Mouse (Mus musculus) heart, postnatal 25 days (tissue): ENCODE results near the gene Oma1. TPM values are rescaled to one million over a fixed set of nuclear protein-coding genes. Genes with fewer than 3 reads are reported as not detected.

Experiments used
- DNase-seq: peaks from one replicate; pipeline ENCODE4 v3.0.0; 2022; ENCODE audit warnings: low spot score
- intact Hi-C: fragments of 180-260 bp; cut with DNase I; formaldehyde crosslinking; loops from one replicate; pipeline ENCODE4 v1.15.1; 2025
- total RNA-seq, 2 experiments: library from RNA; stranded (reverse); gene quantifications; 2 replicates each; pipeline ENCODE4 v1.2.3; 2021

Gene Oma1
- total RNA-seq, 2 experiments from 2014 or later, result 29.2 to 38.2 TPM

DNA sequence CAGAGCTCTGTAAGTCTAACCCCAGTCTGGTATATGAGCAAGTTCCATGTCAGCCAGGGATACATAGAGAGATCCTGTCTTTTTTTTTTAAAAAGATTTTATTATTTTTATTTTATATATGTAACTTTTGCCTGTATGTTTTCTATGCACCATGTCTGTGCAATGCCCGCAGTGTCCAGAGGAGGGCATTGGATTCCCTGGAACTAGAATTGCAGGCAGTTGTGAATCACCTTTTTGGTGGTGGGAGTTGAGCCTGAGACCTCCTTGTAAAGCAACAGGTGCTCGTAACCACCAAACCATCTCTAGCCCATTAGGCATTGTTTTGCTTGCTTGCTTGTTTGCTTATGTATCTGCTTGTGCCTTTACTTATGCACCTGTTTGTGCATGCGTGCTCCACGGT, 35.6 kb downstream of the Oma1 start:
- DNase-seq, result no peak
- intact Hi-C loops, result loop anchor here (5.0 to 10.0 kb wide), 3 partner anchors 134 to 362 kb away; partner anchors contain the start of gene Slc35d1

DNA sequence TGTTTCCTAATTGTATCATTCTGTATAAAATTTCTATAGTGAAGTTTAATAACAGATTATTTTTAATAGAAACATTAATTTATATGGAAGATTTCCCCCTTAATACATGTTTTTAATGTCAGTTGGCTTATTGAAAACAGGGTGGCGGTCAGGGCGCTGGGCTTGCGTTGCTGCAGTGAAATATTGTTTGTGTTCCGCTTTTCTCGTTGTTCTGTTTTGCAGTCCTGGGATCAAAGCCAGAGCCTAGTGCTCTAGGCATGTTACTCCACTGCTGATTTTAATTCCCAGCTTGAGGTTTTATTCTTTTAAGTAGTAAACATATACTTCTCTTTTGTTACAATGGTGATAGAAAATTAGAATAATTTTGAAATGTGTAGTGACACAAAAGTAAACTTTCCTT, 39.3 kb downstream of the Oma1 start:
- intact Hi-C loops, result no loop called here
- no peak for DNase-seq

DNA sequence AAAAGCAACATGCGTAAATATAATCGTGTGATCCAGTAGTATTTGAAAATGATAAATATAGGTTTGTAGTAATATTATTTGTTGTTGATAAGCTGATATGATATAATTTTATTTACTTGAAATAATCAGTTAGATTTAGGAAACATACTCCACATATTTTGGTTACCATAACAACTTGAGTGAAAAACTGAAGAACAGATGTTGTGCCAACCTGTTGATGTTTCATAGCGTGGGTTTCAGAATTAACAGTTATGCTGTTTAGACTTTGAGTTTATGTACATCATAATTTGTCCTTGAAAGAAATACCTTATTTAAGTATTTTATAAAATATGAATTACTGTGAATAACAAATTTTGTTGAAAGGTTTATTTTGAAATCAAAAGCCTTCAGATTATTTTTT, 43.8 kb downstream of the Oma1 start:
- intact Hi-C loops, result no loop called here
- no peak for DNase-seq

DNA sequence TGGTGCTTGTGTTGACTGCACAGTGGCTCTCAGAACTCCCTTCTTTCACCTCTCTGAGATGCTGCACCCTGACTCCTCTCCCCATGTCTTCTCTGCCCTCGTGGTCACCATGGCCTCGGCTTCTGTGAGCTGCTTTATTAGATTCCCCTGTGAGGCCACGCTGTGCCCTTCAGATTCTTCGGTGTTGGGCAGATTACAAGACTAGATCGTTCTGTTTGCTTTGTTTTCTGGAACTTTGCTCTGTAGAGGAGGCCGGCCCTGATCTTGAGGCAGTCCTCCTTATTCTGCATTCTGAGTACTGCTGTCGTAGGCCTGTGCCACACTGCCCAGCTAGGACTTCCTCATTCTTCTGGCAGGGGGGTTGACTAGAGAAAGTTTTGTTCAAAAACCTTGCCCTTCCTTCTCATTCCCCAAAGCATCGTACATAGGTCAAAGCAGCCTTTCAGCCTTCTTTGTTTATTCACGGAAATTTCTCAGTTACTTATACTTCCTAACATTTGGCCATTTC, 45.4 kb downstream of the Oma1 start:
- intact Hi-C loops, result no loop called here
- DNase-seq, result no peak

DNA sequence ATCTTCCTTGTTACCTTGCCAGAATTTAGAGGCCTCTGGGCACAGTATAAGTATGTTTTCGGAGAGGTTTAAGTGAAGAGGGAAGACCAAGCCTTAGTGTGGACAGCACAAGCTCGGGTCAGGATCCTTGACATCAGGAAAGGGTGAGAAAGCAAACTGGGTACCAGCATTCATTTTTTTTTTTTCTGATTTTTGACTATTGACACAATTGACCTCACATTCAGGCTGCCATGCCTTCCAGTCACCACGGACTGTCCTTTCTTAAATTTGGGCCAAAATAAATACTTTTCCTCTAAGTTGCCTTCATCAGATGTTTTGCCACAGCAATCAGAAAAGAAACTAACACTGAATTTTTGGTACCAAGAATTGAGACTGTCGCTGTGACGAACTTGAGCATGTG, 68.6 kb downstream of the Oma1 start:
- DNase-seq, result no peak
- intact Hi-C loops, result no loop called here

DNA sequence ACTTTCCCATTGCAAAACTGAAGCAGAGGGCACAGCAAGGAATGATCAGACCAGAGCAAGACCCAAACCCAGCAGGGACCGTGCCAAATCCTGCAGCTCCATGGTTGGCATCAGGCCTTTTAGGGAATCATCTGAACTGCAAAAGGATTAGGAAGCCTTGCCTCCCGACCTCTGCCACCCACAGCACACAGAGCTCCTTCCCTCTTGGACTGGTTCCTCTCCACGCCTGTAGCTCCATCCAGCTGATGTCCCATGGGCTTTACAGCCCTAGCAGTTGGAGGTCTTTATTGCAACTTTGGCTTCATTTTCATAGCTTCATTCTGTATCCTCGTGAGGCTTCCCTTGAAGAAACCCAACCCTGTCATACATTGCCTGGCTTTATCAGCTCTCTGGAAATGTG, 71.4 kb downstream of the Oma1 start:
- DNase-seq, result no peak
- intact Hi-C loops, result no loop called here

DNA sequence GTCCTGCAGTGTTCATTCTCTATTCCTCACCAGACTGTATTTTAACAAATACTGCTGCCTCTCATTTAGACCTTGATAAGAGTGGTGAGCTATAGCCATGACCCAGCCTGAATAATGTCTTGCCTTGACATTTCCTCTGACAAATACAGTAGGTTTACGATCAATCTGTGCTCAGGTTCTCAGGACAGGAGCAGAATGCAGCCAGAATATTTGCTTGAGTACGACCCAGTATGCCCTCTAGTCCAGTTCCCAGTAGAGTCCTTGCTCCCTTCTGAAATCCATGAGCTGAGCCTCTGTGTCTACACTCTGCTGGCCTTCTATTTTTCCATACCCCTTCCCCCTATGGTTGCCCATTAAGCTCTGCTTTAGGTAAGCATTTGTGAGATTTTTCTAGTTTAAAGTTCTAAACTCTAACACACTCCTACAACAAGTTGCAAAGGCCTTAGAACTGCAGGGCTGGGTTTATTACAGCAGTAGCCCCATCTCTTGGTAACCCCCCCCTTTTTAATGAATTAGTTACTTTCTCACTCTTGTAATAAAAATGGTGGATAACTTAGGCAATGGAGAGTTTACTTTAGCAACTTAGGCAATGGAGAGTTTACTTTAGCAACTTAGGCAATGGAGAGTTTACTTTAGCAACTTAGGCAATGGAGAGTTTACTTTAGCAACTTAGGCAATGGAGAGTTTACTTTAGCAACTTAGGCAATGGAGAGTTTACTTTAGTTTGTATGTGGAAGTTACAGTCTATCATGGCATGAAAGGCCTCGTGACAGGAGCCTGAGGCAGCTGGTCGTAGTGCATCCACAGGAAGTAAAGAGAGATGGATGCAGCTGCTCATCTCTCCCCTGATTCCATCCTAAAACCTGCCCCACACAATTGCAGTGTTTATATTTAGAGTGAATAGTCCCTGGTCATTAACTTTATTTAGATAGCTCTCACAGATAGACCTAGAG, 72.5 kb downstream of the Oma1 start:
- intact Hi-C loops, result no loop called here
- no peak for DNase-seq

DNA sequence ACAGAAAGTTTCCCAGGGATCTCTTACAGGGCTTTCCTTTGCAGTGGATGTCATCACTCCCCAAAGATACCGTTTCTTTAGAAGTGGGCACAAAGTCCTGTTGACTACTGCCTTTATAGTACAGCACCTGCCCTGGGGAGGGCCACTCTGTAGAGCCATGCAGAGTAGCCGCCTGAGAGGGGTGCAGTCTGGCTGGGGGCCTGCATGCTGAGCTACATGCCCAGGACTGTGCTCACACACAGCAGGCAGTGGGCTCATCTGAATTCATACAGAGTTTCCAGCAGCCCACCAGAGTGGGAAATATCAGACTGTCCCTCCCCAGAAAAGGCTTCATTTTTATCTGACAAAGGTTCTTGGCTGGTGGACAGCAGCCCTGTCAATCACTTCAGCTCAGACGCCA, 73.7 kb downstream of the Oma1 start:
- DNase-seq, result no peak
- intact Hi-C loops, result no loop called here

DNA sequence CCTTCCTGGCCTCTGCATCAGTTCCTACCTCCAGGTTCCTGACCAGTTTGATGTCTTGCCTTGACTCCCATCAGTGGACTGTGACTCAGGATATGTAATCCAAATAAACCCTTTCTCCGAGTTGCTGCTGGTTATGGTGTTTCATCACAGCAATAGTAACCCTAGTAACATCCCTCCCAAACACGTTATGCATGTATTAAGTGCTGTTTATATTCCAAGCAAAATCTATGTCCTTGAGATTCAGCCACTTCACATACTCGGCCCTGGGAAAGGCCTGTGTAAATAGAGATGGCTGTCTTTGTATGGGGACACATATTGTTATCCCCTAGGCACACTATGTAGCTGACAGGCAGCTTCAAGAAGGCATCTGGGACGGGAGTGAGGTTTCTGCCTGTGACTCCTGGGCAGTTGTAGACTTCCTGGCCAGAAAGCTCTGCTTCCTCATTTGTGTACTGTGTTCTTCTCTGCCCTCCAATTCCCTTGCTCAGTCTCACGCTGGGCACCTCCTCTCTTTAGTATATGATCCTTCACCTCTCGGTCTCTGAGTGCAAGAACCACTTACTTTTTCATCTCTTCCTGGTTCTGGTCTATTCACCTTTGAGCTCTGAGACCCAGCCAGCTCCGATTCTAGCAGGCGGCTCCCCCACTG, 75.0 kb downstream of the Oma1 start:
- intact Hi-C loops, result no loop called here
- DNase-seq, result no peak

DNA sequence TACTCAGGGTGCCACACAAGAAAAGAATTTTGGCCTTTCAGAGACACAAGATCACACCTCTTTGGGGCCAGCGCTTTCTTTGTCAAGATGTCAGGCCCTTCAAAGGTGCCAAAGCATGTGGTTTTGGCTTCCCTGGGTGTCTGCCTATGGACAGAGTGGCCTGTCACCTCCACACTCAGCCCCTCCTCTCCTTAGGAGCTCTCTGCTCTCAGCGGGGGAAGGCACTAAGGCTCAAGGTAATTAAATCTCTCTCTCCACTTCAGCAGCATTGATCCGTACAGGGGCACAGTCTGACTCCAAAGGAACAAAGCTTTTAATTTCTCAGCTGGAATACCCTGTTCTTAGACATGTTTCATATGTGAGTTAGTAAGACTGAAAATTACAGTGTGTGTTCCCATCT, 76.0 kb downstream of the Oma1 start:
- DNase-seq, result no peak
- intact Hi-C loops, result no loop called here

DNA sequence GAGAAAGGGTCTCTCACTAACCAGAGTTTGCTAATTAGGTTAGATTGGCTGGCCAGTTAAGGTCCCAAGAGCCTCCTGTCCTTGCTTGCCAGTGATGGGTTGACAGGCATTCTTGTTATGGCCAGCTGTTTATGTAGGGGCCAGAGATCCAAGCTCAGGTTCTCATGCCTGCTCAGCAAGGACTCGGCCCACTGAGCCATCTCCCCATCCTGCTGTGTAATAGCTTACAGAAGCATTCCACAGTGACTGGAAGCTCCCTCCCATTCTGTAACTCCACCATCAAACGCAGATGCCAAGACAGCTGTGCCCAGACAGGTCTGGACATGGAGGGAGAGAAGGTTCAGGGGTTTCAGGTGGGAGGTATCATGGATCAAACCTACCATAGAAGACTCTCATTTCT, 76.9 kb downstream of the Oma1 start:
- DNase-seq, result no peak
- intact Hi-C loops, result no loop called here

DNA sequence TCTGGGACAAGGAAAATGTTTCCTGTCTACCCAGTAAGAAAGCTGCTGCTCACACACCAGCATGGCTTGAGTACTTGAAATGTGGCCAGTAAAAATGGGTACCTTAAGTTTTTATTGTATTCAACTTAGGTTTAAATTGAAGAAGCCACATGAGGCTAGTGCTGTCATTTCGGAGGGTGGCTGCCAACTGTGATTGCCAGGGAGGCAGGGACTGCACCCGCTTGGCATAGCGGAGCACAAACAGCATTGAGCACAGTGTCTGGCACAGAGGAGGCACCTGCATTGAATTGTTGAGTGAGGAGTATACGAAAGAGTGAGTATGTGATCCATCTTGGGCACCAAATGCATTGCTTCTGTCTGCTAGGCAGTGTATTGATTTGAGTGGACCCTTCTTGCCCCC, 81.5 kb downstream of the Oma1 start:
- no peak for DNase-seq
- intact Hi-C loops, result no loop called here

DNA sequence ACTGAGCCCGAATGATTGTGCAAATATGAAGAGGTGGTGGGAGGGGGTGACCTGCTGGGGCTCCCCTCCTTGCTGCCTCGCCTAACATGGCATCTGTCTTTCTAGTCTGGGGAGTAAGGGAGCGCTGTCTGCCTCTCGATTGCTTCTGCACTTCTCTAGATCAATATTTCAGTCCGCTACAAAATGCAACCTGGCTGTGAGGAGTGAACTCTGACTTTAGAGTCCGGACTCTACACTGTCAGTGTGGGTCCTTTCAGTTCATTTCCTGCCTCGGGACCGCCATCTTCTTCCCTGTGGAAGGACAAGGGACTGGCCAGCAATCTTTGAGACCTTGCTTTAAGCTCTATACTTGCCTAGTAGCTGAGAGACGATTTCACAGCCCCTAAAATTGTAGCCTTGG, 82.3 kb downstream of the Oma1 start:
- DNase-seq, result no peak
- intact Hi-C loops, result no loop called here

DNA sequence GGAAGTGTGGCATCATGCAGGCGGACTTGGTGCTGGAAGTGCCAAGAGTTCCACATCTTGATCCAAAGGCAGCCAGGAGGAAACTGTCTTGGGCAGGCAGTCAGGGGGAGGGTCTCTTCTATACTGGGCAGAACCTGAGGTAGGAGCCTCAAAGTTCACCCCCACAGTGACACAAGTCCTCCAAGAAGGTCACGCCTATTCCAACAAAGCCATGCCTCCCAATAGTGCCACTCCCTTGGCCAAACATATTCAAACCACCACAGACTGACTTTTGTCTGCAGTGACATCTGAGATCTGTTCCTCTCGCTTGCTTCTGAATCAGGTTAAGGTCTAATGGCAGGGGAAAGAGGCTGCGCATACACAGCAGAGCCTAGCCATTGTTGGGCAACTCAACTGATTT, 83.3 kb downstream of the Oma1 start:
- intact Hi-C loops, result no loop called here
- no peak for DNase-seq

DNA sequence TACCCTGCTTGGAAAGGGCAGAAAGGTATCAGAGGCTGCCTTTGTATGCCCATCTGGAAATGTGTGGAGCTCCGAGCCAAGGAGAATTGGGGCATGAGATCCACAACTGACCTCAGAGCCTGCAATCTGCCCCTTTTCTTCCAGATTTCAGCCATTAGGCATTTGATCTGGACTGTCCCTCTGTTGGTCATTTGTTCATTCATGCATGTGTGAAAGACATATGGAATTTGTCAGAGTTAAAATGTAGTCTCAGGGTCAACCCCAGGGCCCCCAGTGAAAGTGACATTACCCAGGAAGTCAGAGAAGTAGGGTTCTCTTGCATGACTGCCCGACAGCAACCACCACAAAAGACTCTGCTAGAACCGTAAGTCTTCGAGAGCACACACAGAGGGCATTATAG, 89.0 kb downstream of the Oma1 start:
- intact Hi-C loops, result no loop called here
- DNase-seq, result no peak

DNA sequence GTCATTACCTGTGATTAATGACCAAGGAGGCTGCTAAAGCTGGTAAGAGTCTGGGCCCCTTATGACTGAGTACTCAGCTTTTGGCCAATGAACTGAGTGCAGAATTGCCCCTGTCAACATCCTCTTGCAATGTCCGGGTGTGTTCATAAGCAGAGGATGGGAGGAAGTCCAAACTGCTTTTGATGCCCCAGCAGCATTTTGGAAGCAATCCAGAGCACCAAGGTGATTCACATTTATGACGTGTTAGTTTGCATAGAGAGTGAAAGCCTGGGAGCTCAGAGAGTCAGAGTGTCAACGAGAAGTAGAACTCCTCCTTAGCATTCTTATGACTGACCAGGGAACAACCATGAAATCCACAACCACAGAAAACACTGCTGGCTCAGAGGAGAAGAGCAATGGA, 91.7 kb downstream of the Oma1 start:
- intact Hi-C loops, result no loop called here
- DNase-seq, result no peak

DNA sequence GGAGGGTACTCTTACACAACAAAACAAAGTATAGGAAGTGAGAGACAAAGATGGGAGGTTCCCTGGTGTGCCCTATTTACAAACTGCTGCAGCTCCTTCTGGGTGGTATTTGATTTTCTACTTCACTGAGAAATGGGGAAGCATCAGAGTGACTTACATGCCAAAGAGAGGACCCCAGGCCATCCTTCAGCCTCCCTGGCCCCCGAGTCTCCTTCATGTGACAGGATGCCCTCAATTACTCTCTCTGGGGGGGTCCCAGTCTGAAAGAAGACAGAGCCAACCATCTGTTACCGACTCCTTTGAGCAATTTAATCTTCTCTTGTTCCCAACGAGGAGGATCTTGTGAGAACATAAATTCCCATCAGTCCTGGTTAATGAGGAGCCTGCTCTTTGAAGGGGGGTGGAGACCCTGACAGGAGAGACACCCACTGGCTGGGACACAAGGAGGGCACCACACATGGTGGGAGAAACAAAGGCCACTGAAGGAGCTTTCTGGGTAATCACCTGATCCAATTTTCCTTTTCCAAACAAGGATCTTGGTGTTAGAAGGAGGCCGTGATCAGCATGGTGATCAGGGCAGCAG, 96.7 kb downstream of the Oma1 start:
- intact Hi-C loops, result no loop called here
- no peak for DNase-seq
